Mouse (Mus musculus): ENCODE measurements at regions not wholly inside any gene's neighbourhood (a gene's known extent, or its start where the extent isn't known, plus 50 kb on each side); places are given as distances from the start of the nearest gene placed in this dataset.
A peak's percentile ranks its signal among the peaks of the same experiment; 100 is the strongest.

DNA sequence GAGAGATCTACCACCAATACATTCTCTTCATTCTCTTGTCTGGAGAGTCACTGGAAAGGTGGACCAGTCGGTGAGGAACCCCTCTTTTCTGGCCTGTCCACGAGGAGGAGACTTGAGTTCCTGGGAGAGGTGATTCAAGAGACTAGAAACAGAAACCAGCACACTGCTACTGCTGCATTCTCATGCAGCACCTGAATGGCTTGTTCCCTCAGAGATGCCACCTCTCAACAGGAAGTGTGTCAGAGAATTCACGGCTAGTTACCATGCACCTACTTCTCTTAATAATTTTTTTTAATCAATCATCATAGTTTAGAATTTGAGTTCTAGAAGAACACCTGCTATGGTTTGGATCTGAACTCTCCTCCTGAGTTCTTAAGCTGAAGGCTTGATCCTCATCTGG, 52.0 kb upstream of the Dynlrb2 start:
- DNase-seq (ENCODE audit: low spot score in 2 of 2), result no peak

DNA sequence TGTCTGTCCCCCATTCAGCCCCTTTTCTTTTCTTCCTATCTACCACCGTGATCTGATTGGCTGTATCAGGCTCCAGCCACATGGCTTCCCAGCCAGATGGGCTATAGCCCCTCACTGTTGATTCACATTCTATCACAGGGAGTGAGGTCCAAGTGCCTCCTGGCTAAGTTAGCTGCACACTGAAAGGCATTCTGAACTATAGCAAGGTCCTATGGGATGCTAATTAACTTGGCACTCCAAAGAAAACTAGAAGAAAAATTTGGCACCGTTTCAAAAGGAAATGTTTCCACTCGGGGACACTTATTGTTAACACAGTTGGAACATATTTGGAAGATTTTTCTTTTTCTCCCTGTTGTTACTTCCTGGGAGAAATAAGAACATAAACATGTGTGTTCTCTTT, 53.4 kb upstream of the Dynlrb2 start:
- DNase-seq (ENCODE audit: low spot score in 2 of 2), result no peak

DNA sequence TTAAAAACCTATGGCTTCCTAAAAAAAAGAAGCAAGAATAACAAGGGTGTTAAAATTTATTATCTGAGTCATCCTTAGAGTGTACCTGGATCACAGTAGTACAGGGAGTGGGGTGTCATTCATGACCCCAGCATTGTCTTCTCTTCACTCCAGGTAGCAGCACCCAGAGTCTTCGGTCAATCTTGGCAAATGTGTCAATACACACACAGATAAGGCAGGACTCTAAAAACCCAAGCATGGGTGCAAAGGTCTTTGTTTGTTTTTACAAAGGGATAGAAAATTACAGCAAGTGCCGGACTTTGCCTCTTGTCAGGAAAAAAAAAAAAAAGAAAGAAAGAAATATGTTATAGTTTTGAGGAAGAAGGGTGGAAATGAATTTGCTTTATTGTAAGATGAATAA, 57.3 kb upstream of the Dynlrb2 start:
- DNase-seq (ENCODE audit: low spot score in 2 of 2), result no peak

DNA sequence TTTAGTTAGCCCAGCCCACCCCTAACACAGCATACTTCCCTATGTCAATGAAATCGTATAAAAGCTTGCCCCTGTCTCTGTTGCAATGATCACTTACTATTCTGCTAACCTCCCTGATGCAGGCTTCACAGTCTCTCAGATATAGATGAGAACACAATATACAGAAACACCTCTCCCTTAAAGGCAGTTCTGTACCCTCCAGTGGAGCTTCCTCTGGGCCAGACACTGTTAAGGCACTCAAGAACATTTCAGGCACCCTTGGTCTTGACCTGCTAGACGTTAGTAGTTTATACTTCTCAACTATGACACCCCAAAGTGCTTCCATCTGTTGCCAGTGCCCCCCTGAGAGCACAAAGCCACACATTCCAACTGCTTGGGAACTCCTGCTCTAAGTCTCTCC, 61.9 kb upstream of the Dynlrb2 start:
- DNase-seq (ENCODE audit: low spot score in 2 of 2), result no peak

DNA sequence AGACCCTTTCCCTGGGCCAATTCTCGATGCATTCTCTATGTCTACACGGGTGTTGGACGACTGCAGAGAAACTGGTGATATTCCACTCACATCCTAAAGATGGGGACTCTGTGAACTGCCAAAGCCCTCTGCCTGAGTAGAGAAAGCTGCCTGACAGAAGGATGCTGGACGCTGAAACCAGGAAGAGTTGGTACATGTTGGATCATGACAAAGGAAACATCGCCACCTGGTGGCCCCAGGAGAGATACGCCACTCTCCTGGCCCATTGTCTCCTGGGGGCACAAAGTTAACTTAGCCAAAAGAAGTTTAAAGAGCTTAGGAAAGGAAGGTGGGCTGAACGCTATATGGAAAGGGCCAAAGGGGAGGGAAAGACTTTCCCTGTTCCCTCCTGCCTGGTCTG, 65.9 kb upstream of the Dynlrb2 start:
- peak; percentile 77 to 85 for DNase-seq (ENCODE audit: low spot score in 2 of 2)

DNA sequence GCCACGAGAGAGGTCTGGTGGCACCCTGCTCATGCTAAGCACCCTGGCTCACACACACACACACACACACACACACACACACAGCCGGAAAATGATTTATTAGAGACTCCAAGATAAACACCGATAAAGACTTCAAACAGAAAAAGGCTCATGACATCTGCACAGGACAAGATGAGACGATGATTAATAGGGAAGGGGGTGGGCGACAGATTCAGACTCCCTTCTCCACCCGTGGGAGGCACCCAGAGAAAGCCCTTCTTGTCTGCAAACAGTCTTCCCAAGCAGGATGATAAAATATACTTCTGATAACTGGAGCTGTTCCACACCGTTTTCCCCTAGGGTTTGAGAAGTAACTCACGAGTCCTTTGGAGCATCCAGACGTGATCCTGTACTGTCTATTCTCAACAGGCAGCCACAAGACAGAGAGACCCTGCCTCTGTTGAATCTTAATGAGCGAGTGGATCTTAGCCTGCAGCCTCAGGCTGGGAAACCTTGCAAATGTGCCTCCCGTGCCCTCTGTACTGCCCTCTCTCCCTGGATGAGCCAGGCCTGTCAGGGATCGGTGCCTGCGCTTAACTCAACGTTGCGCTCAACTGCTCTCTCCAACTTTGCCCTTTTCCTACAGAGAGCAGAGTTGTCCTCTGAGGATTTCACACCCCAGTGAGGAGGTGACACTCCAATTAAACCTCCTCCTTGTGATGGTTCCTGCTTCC, 69.3 kb upstream of the Dynlrb2 start:
- no peak for DNase-seq (ENCODE audit: low spot score in 2 of 2)

DNA sequence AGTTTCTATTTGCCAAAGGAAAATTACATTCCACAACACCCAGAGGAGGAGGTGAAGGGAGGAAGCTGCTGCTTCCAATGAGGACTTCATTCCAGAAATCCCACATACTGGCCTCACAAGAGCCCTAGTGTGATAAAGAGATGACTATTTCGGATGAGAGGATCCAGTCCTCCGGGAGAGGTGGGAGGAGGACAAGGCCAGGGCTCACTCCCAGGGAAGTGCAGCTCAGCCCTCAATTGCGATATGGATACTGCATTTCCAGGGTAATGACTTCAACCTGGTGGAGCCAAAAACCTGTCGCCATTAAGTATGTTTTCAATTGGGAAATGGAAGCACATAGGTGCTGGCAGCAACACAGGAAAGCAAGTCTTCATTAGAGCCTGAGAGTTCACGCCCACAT, 74.7 kb upstream of the Dynlrb2 start:
- no peak for DNase-seq (ENCODE audit: low spot score in 2 of 2)

DNA sequence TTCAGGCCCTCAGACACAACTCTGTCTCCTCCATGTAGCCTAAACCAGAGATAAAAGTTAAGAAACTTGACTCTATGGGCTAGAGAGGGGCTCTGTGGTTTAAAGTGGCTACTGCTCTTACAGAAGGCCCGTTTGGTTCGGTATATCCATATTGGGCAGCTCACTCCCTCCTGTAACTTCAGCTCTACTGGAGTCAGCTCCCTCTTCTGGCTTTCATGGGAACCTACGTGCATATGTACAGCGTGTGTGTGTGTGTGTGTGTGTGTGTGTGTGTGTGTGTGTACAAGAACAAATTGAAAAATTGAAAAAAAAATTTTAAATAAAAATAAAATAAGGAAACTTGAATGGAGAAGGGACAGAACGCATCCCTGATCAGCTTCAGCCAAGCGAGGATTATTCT, 75.1 kb upstream of the Dynlrb2 start:
- DNase-seq (ENCODE audit: low spot score in 2 of 2), result no peak

DNA sequence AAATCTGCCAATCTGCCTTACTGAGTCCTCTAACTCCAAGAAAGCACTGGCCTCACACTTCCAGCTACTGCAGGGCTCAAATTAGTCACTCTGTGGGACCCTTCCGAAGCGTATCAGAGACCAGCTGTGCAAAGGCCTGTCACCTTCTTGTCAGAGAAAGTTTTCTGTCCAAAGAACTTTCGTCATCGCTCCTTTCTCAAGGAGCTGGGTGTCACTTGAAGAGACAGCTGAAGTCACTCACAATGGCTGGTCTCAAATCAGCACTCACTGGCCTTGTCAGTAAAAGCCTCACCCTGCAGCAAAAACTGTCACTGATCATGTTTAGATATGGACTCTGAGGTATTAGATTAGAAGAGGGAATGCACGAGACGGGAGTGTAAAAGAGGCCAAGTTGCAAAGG, 81.9 kb upstream of the Dynlrb2 start:
- DNase-seq (ENCODE audit: low spot score in 2 of 2), result no peak

DNA sequence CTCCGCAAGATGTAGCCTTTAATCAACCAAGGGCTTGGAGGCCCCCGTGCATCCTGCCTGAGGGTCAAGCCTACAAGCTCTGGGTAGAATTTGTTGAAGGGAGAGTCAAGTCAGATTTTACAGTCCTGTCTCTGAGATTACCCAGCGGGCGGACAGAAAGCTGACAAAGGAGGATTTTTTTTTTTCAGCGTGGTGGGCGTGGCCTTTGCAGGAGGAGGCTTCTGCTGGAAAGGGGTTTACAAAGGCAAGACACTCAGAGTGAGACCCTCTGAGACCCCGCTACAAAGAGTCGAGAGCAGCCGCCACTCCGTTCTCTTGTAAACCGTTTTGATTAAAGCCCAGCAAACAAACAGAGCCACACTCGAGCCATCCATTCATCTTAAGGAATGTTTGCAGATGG, 92.1 kb upstream of the Dynlrb2 start:
- no peak for DNase-seq (ENCODE audit: low spot score in 2 of 2)

DNA sequence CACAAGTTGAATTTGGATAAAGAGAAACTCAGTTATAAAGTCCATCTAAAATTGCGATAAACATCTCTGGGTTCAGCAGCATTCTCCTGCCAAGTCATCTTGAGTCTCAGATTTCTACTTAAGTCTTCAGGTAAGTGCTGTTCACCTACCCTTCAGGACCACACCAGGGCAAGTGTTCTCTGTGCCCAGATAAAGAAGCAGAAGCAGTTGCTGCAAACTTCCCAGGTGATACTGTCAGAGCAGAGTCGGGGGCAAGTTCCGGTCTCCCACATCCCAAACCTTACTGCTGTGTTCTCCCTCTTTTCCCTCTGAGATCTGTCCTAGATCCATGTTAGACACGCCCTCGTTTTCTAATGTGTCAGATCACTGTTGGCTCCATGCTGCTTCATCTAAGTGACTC, 94.7 kb upstream of the Dynlrb2 start:
- no peak for DNase-seq (ENCODE audit: low spot score in 2 of 2)

DNA sequence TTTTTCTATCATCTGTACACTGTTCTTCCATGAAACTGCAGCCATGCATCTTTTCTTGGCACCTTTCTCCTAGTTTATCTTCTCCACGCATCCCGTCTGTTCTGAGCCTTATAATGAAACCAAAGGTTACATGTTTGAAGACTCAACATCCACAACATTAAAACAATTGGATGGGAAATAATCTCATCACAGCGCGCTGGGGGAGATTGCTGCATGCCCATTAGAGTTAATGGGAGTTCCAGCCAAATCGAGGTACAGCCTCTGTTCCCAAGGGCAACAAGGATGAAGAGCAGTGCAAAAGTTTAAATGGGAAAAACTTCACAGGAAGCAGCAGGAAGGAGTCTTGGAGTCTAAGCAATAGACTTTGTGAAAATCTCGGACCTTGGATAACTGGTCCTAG, 95.8 kb upstream of the Dynlrb2 start:
- DNase-seq (ENCODE audit: low spot score in 2 of 2), result no peak

DNA sequence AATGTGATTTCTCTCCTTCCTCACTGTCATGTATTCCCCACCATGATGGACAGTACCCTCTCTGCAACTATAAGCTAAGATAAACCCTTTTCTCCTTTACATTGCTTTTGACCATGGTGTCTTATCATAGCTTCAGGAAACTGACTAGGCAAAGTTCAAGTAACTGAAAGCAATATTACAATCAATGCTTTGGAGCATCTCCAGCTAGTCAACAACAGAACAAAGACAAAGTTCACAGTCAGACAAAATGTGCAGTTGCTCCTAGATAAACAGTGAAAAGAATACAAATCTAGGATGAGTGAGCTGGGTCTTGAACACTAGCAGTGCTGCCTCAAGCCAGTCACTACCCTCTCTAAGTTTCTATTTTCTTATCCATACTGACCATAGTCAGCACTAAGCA, 100.2 kb upstream of the Dynlrb2 start:
- no peak for DNase-seq (ENCODE audit: low spot score in 2 of 2)

DNA sequence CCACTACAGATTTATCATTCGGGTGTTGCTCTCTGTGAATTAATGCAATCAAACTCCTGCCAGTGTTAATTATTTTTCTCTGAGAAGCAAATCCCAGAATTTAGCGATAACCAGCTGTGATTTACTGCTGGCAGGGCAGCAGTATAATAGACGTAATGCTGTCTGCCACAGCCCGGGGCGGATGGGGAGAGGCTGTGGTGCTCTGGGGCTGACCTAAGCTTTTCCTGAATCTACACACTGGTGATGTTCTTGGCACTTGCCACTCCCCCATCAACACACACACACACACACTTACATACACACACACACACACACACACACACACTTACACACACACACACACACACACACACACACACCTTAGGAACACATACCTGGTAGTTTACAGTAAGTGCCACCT, 101.4 kb upstream of the Dynlrb2 start:
- DNase-seq (ENCODE audit: low spot score in 2 of 2), result no peak

DNA sequence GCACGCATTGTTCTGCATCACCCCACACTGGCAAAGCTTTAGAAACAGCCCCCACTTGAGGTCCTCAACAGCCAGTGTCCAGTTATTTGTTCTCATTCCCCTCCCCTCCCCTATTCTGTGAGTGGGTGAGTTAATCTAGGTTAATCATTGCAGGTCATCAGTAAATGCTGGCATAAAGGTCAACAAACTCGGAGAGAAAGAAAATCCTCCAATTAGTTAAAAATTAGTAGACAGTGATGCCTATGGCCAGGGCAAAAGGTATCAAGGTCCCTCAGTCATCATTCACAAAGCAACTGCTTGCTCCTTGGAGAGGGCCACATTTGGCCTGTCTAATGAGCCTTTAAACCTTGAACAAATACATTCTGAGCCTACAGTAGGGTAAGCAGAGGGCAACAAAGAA, 105.3 kb upstream of the Dynlrb2 start:
- DNase-seq (ENCODE audit: low spot score in 2 of 2), result no peak

DNA sequence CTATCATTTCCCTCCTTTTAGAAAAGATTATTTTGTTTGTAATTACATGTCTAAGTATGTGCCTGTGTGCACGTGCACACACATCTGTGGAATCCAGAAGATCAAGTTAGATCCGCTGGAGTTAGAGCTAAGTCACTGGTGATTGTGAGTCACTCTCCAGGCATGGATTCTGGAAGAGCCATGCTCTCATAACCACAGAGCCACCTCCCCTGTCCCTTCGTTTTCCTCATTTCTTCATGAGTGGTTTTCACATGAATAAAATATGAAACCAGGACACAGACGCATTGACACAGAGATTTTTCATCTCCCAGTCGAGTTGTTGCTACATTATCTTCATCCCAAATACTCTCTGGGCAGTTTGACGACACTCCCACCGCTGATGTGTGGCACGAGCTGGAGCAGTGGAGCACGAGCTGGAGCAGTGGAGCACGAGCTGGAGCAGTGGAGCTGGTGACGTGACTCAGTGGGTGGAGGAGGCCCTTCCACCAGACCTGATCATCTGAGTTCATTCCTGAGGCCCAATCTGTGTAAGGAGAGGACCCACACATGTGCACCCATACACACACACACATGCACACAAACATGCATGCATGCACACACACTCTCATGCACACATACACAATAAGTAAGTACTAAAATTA, 106.1 kb upstream of the Dynlrb2 start:
- DNase-seq (ENCODE audit: low spot score in 2 of 2), result no peak

DNA sequence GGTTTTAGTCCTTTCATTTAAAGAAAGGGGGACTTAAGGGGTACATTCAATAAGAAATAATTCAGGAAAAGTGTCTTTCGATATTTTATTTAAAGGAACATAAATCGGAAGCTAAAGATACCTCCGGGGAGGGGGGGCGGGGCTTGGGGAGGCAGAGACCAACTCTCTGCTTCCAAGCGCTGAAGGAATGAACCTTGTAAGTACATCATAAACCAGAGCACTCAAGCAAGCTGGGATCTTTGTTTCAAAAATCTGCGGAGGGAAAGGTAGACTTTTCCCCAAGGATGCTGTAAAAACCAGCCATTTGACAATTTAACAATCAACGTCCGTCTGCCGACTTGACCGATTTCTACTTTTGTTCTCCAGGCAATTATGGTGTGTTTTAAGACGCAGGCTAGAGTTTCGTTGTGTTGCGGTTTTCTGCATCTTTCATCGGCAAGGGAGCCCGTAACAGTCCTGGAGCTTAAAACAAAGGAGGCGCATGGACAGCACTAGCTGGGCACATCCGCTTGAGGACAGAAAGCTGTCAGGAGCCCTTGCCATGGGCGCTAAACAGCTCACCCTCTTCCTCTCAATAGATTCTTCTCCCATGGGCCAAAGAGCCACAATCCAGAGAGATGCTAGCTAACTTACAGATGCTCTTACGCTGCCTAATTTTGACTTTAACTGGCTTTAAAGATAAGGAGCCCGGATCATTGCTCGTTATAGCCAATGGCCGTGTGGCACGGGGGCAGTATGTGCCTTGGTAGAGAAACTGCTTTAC, 119.4 kb upstream of the Dynlrb2 start:
- no peak for DNase-seq (ENCODE audit: low spot score in 2 of 2)

DNA sequence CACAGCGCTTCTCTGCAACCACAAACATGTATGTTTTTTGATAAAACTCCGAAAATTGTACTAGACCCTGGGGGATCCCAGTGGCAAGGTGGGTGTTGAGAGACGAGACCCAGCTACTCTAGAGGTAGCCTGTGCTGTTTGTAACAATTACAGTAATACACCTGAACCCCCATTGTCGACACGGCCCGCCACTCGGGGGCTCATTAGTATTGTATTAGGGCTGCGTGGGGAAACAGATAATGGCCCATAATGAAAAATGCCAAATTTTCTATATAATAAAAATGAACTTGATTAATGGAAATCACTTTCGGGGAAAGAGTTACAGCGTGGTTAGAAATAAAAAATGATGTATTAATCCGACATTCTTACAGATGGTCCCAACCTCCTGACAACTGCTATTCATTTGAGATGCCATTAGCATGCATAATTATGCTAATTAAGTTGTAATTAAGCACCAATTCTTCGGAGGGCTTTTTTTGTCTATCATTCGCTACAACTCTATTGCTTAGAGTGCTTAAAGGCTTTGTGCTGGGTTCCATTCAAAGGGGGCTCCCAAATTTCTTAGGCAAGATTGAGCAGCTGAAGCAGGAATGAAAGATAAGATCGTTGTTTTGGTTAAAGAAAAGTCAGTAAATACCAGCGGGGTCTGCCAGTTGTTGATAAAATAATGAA, 120.2 kb upstream of the Dynlrb2 start:
- no peak for DNase-seq (ENCODE audit: low spot score in 2 of 2)

DNA sequence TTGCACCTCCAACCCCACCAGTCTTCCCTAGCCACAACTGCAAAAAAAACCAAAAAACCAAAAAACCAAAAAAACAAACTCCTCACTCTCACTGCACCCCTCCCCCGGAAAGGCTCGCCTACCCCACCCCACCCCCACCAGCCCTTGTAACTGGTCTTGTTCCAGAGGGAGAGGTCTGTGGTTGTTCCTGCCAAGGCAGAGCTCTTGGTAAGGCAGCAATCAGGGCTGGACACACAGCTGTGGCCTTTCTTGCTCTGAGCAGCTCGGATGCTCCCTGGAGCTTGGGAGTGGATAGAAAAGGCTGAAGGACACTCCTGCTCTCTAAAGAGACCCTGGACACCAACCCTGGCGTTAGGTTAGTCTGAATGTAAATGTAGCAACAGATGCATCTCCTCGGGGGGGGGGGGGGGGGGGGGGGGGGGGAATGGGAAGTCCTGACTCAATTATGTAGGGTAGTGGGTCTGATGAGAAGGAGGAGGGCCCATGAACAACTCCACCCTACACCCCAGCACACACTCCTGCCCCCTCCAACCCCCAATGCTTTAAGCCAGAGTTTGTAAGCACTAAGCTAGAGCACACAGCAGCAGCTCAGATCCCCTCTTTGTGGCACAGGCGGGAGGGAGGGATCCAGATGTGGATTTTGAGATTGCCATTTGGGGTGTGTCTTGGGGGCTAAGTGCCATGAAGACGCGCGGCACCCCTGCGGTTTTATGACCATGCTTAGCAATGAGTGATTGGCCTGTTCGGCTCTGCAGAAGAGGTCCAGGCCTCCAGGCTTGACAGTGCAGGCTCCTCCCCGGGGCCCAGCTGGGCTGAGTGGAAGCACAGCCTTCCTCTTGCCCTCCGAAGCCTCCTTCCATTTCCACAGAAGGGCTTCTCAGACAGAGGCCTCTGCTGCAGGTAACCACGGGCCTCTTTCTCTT, 121.0 kb upstream of the Dynlrb2 start:
- DNase-seq (ENCODE audit: low spot score in 2 of 2), result no peak

DNA sequence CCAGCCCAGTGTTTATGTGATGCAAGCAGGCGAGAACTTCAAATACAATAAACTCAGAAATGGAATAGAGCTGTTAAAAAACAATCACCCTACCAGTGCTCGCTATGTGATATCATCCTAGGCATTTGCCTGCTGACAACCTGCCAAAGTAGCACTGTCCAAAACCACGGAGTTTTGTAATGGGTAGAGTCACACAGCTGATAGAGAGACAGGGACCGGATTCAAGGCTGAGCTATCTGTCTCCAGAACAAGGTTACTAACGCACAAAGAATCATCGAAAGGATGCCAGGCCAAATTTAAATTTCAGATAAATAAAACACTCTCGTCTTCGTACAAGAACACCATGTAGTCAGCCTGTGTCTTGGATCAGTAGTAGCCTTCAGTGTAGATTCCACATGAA, 121.7 kb upstream of the Dynlrb2 start:
- no peak for DNase-seq (ENCODE audit: low spot score in 2 of 2)

DNA sequence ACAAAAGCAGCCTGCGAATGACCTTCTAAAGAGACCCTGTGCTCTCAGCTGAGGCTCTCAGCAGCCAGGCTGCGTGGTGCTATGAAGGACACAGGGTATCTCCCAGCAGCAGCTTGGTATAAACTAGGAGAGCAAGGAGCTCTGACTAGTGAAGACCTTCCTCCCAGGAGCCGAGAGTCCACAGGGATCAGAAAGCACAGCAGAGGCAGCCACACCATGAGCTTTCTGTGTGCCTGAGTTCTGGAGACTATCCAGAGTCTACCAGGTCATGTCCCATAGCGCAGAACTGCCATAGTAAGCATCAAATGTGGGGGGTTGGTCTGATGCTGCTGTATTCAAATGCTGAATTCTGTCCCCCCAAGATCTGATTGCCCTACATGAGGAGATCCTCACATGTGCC, 124.2 kb upstream of the Dynlrb2 start:
- no peak for DNase-seq (ENCODE audit: low spot score in 2 of 2)

DNA sequence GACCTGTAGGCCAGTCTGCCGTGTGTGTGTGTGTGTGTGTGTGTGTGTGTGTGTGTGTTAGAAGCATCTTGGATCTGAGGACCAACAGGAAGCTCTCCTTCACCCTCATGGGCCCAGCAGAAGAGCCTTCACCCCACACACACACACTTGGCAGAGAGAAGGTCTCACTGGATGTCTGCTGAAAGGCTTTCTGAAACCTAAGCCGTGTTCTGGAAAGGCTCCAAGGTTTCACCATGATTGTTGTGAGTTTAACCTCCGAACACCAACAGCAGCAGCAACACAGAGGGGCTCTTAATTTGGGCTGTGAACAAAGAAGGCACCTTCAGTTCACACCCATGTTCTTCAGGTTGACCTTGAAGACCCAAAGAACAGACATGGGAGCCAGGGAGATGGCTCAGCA, 124.9 kb upstream of the Dynlrb2 start:
- no peak for DNase-seq (ENCODE audit: low spot score in 2 of 2)

Measured in right cerebral cortex, postnatal 10 days (tissue).